8 mouse cellular contexts compared by ENCODE assay signal in the genomic region with DNA sequence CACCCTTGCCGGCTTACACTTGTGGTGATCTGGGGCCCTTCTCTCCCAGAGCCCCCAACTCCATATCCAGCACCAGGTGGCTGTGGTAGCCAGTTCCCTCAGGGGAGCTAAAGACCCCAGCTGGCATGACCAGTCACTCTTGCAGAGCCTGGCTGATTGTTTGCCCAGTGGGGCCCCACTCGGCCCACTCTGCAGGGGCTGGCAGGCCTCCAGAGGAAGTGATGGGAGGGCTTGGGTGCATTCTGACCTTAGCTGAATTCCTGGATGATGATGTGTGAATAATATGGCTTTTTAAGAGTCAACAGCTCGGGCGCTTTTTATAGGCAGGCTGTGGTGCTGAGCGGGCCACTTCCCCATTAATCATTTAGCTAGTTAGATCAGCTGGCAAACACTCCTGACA. TPM values are rescaled to one million over a fixed set of nuclear protein-coding genes. Genes with fewer than 3 reads are reported as not detected.
DNase-seq lines count a peak whose midpoint lies in the region; ATAC-seq and TF ChIP-seq lines count a peak whose summit lies in the region.

No protein-coding gene starts in this region.

- H3K27ac ChIP-seq in limb, embryonic 14.5 days (replicated peaks; ENCODE audit: low read depth, low read length) = no peak overlapping the region
- H3K27ac ChIP-seq in thymus, adult 2 months (ENCODE audit: control insufficient read depth, insufficient read depth, low read length) = no peak overlapping the region
- no peak overlapping the region for H3K27ac ChIP-seq in cerebellum, adult 2 months (ENCODE audit: insufficient read depth, low read length)

- TF ChIP-seq POLR2A in limb, embryonic 14.5 days (IDR thresholded peaks at IDR 0.05; ENCODE audit: borderline replicate concordance, extremely low read depth, insufficient read depth, insufficient read length) = no peak
- no peak for TF ChIP-seq POLR2A in thymus, adult 2 months (IDR thresholded peaks at IDR 0.05; ENCODE audit: control insufficient read depth, extremely low read depth, insufficient read depth, low read length, poor library complexity)
- no peak for TF ChIP-seq POLR2A in cerebellum, adult 2 months (IDR thresholded peaks at IDR 0.05; ENCODE audit: borderline replicate concordance, insufficient read depth, low read length)

- no peak overlapping the region for H3K9ac ChIP-seq in limb, embryonic 14.5 days (ENCODE audit: low read depth, low read length, severe bottlenecking)

- DNase-seq in kidney, adult 11 months = peak; percentile 16
- DNase-seq in kidney, adult 9 months = no peak
- DNase-seq in NIH3T3 (ENCODE audit: low read depth) = peak; percentile 78
- peak; percentile 73 for DNase-seq in limb, embryonic 14.5 days (ENCODE audit: low spot score)
- no peak for DNase-seq in thymus, adult 2 months
- no peak for DNase-seq in left cerebral cortex, adult 18-20 months (ENCODE audit: low spot score in 2 of 2)
- DNase-seq in cerebellum, adult 2 months = no peak

- H3K36me3 ChIP-seq in limb, embryonic 14.5 days (ENCODE audit: control insufficient read depth, insufficient read depth, low read length) = no peaks in the 10 kb centered on the region
- H3K36me3 ChIP-seq in thymus, adult 2 months (ENCODE audit: control insufficient read depth, insufficient read depth, low read length) = no peaks in the 10 kb centered on the region

- no peak overlapping the region for H3K4me2 ChIP-seq in limb, embryonic 14.5 days (replicated peaks; ENCODE audit: low read depth, low read length, severe bottlenecking)

- TF ChIP-seq CTCF in thymus, adult 2 months (IDR thresholded peaks at IDR 0.05; ENCODE audit: borderline replicate concordance, control insufficient read depth, extremely low read depth, insufficient read depth, low read length, poor library complexity) = no peak
- TF ChIP-seq CTCF in cerebellum, adult 2 months (IDR thresholded peaks at IDR 0.05; ENCODE audit: borderline replicate concordance, insufficient read depth, low read depth, low read length) = no peak

- 0 out of 2 replicates have a peak, but pooled peaks cover 2% of the 10 kb centered on the region for H3K27me3 ChIP-seq in limb, embryonic 14.5 days (ENCODE audit: control insufficient read depth, insufficient read depth, low read length)
- H3K27me3 ChIP-seq in thymus, adult 2 months (ENCODE audit: control insufficient read depth, insufficient read depth, low read length) = no peaks in the 10 kb centered on the region
- H3K27me3 ChIP-seq in cerebellum, adult 2 months (ENCODE audit: control insufficient read depth, insufficient read depth, low read length) = no peaks in the 10 kb centered on the region

- WGBS in limb, embryonic 14.5 days = 7% methylated on average over 5 of the region's 5 CpGs
- WGBS in thymus, adult 2 months = 6% methylated on average over 5 of the region's 5 CpGs
- WGBS in cerebellum, adult 2 months = 23% methylated on average over 5 of the region's 5 CpGs

- no peak overlapping the region for H3K4me3 ChIP-seq in limb, embryonic 14.5 days (replicated peaks; ENCODE audit: low read length)
- no peak overlapping the region for H3K4me3 ChIP-seq in thymus, adult 2 months (ENCODE audit: control insufficient read depth, insufficient read depth, low read length)
- no peak overlapping the region for H3K4me3 ChIP-seq in cerebellum, adult 2 months (replicated peaks; ENCODE audit: insufficient read depth, low read depth, low read length)

- ATAC-seq in hematopoietic stem cell, adult 5-6 weeks (replicated peaks in 1 of 2; ENCODE audit: insufficient read depth in 1 of 2, low FRiP score in 2 of 2, low TSS enrichment in 1 of 2, low read depth in 1 of 2, poor library complexity in 2 of 2, severe bottlenecking in 2 of 2) = peak; percentile 53 to 56
- peak; percentile 69 for ATAC-seq in limb, embryonic 14.5 days (ENCODE audit: low FRiP score, low read depth)

- 0 out of 2 replicates have a peak, but pooled peaks cover 3% of the 10 kb centered on the region for H3K9me3 ChIP-seq in limb, embryonic 14.5 days (ENCODE audit: control insufficient read depth, low read length)

- H3K4me1 ChIP-seq in limb, embryonic 14.5 days (ENCODE audit: control insufficient read depth, insufficient read depth, low read length) = peaks cover 40% of the 10 kb centered on the region
- H3K4me1 ChIP-seq in thymus, adult 2 months (replicated peaks; ENCODE audit: control insufficient read depth, insufficient read depth, low read length) = peaks cover 5% of the 10 kb centered on the region; the same call in 1 of the 2 replicates
- no peaks in the 10 kb centered on the region for H3K4me1 ChIP-seq in cerebellum, adult 2 months (ENCODE audit: control insufficient read depth, insufficient read depth, low read length)

RNA-seq across cellular contexts. Expression of gene Ube2t, which starts 58.6 kb away (rescaled TPM):
- total RNA-seq in hematopoietic stem cell, adult 5-6 weeks (2017) = 16.5 and 23.0 TPM in 2 replicates
- polyA plus RNA-seq in limb, embryonic 14.5 days (2012; rRNA removed) = 20.5 and 23.5 TPM in 2 replicates
- polyA plus RNA-seq in limb, embryonic 14.5 days (2014; fragmentation: Nextera tagmentation; extraction: Ambion mirVana) = 21.7 and 24.3 TPM in 2 replicates
- 15.1 and 22.9 TPM in 2 replicates for polyA plus RNA-seq in thymus, adult 2 months (2012; rRNA removed)
- total RNA-seq in left cerebral cortex, adult 18-20 months (2021) = 1 to 10 TPM; 1.6 to 1.8 TPM
- polyA plus RNA-seq in cerebellum, adult 2 months (2012; rRNA removed) = 2.7 and 3.5 TPM in 2 replicates

Comparison
In these comparisons a context has a peak if more than half of its experiments do, and no peak if none do; other contexts are left out.
1. DNase-seq: peak in kidney, adult 11 months (single experiment), NIH3T3 (single experiment) and limb, embryonic 14.5 days (single experiment); none in kidney, adult 9 months (single experiment), thymus, adult 2 months (single experiment), left cerebral cortex, adult 18-20 months (0 of 2) and cerebellum, adult 2 months (0 of 2).